Comparison of ENCODE assay signal across 13 mouse cellular contexts in genomic region chr4:120000881-120001280, GRCm38 (mm10).
"Had no signal": no experiment of that assay in that cellular context is flagged by ENCODE, and none has a peak within 500 bp of the region (broad histone marks: within the 10 kb centered on the region; RNA-seq: fewer than 3 reads in every experiment).

No protein-coding gene starts in this region.

- DNase-seq: kidney, postnatal 25 days; layer of hippocampus, adult 9-11 months; liver, postnatal 0 days; lung, embryonic 14.5 days; thymus, adult 18-20 months; thymus, postnatal 36 days had no signal

- H3K27ac ChIP-seq: kidney, postnatal 0 days; layer of hippocampus, adult 2 months; liver, embryonic 14.5 days; macrophage; midbrain, embryonic 13.5 days had no signal

- H3K9ac ChIP-seq: liver, embryonic 14.5 days; liver, postnatal 0 days; lung, embryonic 14.5 days; midbrain, embryonic 13.5 days had no signal

- ATAC-seq: liver, postnatal 0 days; lung, postnatal 0 days; midbrain, embryonic 13.5 days had no signal

- H3K9me3 ChIP-seq: midbrain, embryonic 13.5 days had no signal

- H3K4me1 ChIP-seq: midbrain, embryonic 13.5 days had no signal

- H3K4me2 ChIP-seq: liver, embryonic 11.5 days; lung, embryonic 14.5 days; midbrain, embryonic 13.5 days had no signal

- H3K4me3 ChIP-seq: layer of hippocampus, adult 2 months; midbrain, embryonic 13.5 days had no signal

- H3K36me3 ChIP-seq: midbrain, embryonic 13.5 days had no signal

- H3K27me3 ChIP-seq: midbrain, embryonic 13.5 days had no signal
